Mouse (Mus musculus) c-Kit-positive CD71-positive TER-119-positive erythroid progenitor cells, embryonic 14.5 days (primary cell): ENCODE measurements around the gene Cd63.

ENCODE experiments used
- DNase-seq: peaks from one replicate; pipeline ENCODE4 v3.0.0-alpha.2; 2013; ENCODE audit warnings: low spot score

Cd63 gene

DNA sequence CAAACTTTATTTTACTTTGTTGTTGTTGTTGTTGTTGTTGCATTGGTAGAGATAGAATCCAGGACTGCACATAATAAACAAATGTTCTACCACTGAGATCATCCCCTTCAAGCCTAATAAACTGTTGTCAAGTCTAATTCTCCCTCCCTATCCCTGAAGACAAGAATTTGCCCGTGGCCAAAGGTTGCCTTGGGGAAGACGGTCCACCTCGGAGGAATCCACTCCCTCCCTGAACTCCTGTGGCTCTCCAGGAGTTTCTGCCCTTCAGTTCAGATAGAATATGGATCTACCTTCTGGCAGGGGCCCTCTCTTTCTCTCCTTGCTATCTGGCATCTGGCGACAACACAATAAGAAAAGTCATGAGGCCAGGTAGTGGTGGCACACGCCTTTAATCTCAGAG lies 4.0 kb downstream of the Cd63 start:
- DNase-seq = no peak

DNA sequence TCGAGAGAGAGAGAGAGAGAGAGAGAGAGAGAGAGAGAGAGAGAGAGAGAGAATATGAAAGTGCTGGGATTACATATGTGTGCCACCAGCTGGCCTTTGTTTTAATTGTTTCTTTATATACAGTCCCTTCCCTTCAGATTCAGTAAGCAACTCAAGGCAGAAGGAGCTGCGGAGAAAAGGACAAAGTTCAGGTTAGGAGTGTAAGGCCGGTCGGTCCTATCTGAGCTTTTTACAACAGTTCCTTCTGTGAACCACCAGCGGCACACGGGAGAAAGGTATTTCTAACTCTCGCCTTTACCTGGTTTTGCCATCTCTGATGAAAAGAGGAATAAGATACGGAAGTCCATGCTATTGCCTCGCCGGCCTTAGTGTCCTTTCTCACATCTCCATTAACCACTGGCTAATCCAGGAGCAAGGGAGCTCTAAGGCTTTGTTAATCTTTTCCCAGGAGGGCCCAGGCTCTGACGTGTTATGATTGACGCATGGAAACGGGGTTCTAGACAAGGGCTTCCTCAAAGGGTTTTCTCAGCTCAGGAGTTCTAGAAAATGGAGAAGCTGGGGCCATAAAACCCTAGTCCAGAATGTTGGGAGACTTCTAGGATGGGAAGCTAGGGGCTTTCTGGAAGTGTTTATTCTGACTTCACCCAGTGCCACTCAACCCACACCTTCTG lies 8.1 kb downstream of the Cd63 start:
- DNase-seq = no peak

DNA sequence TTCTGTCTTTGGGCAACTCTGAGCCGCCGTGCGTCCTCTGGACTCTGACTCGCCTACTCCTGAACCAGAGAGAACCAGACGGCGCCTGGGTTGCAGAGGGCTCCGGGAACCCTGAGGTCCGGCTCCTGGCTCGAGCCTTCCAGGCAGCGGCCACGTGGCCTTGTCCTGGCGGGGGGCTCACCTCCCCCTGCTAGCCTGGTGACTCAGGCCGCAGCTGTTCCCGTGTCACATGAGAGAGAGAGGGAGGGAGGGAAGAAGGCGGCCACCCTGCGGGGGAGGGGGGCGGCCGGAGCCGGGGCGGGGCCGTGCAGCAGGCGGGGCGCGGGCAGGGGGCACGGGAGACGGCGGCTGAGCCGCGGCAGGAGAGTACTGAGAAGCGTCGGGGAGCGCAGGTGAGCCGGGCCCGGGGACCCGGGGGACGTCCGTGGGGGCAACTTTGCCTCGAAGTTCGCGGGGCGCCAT lies 8.8 kb downstream of the Cd63 start:
- no peak for DNase-seq

DNA sequence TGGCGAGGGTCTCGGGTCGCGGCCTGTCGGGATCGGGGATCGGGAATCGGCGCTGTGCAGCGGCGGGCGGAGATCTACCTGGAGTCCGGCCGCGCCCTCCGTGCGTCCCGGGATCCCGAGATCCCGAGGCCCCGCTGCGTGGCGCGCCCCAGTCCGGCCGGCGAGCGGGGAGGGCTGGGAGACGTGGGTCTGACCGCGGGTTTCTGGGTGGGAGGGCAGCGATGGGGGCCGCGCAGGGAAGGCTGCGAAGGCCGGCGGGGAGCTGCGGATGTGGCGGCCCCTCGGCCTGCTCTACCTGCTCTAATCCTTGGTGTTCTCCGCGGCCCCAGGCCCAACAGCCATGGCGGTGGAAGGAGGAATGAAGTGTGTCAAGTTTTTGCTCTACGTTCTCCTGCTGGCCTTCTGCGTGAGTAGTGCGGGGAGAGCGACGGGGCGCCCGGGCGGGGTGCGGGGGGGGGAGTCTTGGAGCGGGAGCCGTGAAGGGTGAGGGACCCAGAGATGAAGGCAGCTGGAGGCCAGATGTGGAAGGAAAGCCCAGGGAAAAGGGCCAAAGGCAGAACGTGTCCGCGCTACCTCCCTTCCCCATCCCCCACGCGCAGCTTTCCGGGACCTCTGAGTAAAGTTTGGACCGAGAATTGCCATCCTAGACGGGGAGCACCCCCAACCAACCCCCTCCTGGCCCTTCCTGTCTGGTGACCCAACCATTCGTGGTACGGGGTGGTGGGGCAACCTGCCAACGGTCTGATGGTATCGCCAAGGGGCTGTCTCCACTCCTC lies 9.5 kb downstream of the Cd63 start:
- DNase-seq = no peak

DNA sequence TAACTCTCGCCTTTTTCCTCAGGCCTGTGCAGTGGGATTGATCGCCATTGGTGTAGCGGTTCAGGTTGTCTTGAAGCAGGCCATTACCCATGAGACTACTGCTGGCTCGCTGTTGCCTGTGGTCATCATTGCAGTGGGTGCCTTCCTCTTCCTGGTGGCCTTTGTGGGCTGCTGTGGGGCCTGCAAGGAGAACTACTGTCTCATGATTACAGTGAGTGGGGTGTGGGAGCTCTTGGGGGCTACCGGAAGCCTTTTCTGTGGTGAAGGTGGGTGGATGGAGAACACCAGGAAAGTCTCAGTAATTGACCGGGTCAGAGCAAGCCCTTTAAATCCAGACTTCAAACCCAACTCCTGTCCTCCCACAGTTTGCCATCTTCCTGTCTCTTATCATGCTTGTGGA lies 10.6 kb downstream of the Cd63 start:
- DNase-seq = no peak

DNA sequence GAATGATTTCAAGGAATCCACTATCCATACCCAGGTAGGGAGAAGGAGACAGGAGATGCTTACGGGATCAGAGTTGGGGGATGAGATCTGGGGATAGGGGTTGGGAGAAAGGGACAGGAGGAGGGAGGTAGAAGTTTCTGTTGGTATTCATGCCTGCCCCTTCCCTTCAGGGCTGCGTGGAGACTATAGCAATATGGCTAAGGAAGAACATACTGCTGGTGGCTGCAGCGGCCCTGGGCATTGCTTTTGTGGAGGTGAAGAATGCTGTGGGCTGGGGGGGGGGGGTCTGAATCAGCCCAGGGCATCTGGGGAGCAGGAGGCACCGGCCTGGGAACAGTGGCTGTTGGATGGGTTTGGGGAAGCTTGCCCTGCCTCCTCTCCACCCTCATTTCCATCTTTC lies 11.5 kb downstream of the Cd63 start:
- no peak for DNase-seq

DNA sequence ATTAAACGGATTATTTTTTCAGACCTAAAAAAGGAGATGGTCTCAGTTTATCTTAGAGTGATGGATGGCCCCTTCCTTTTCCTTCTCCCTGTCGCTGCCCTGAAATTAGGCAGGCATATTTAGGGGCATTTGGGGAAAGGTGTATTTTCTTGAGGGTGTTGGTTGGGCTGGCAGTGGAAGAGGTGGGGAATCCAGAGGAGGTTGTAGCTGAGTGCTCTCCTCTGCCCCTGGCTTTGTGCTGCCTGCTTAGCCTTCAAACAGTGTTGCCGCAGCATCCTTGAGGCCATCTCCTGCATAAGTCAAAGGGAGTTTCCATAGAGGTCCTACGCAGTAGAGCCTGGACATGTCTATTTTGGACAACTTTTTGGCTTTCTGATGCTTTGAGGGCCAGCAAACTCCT lies 12.0 kb downstream of the Cd63 start:
- no peak for DNase-seq

GRCm38 (mm10) chr10:128913219-128913618 lies 12.4 kb downstream of the Cd63 start:
- DNase-seq = peak; percentile 73

GRCm38 (mm10) chr10:128913696-128914095 lies 12.9 kb downstream of the Cd63 start:
- DNase-seq = no peak

- DNase-seq = no peak
These were observed 14.8 kb downstream of the Cd63 start for GRCm38 (mm10) chr10:128915550-128915949.

DNA sequence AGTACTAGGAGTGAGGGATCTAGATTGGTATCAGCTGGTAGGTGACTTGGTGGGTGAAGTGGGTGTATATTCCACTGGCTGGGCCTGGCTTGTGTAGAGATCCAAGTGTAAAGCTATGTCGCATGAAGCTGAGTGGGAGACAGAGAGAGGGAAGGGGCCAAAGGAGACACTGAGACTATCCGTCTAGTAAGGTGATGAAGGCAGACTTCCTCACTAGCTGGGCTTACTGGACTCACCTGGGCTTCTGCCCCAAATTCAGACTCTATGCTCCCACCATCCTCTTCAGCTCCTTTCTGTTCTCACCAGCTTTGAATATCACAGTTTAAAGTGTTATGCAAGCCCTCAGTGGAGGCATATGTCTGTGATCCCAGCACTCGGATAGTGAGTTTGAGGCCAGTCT lies 15.9 kb downstream of the Cd63 start:
- no peak for DNase-seq

- no peak for DNase-seq
These were observed 16.6 kb downstream of the Cd63 start for GRCm38 (mm10) chr10:128917400-128917799.

GRCm38 (mm10) chr10:128918246-128918645 lies 17.5 kb downstream of the Cd63 start:
- DNase-seq = no peak

DNA sequence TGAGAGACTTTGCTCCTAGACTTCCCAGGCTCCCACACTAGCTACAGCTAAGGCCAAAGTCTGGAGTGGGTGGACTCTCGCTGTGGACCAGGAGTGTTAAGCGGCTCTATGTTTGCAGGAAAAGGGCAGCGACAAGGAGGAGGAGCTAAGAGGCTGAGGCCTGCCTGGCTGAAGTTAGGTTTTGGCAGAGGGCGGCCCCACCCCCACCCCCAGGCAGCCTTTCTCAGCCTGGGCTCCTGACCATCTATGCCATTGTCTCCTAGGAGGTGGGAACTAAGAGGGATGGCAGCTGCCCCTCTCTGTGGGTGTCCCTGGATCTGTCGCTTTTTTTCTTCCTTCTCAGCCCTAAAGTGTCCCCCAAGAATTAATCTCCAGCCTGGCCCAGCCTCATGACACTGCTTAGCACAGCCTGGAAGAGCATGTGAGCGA lies 18.4 kb downstream of the Cd63 start:
- no peak for DNase-seq

DNA sequence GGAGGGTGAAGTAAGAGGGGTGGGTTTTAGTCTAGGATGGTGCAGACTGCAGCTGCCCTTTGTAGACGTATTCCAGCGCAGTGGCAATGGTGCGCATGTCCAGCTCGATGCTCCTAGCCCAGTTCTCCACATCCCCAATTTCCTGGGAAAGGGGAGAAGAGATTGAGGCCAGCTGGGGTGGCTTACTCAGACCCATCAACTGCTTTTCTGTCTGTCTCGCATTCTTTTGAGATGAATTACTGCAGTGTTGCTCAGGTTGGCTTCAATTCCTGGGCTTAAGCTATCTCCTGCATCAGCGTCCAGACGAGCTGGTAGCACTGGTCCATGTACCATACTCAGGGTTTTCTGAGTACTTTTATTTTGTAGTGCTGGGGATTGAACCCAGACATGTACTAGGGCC lies 19.2 kb downstream of the Cd63 start:
- DNase-seq = no peak

GRCm38 (mm10) chr10:128920736-128921161 lies 20.0 kb downstream of the Cd63 start:
- DNase-seq = no peak

- DNase-seq = no peak
These were observed 20.5 kb downstream of the Cd63 start for GRCm38 (mm10) chr10:128921251-128921650.

DNA sequence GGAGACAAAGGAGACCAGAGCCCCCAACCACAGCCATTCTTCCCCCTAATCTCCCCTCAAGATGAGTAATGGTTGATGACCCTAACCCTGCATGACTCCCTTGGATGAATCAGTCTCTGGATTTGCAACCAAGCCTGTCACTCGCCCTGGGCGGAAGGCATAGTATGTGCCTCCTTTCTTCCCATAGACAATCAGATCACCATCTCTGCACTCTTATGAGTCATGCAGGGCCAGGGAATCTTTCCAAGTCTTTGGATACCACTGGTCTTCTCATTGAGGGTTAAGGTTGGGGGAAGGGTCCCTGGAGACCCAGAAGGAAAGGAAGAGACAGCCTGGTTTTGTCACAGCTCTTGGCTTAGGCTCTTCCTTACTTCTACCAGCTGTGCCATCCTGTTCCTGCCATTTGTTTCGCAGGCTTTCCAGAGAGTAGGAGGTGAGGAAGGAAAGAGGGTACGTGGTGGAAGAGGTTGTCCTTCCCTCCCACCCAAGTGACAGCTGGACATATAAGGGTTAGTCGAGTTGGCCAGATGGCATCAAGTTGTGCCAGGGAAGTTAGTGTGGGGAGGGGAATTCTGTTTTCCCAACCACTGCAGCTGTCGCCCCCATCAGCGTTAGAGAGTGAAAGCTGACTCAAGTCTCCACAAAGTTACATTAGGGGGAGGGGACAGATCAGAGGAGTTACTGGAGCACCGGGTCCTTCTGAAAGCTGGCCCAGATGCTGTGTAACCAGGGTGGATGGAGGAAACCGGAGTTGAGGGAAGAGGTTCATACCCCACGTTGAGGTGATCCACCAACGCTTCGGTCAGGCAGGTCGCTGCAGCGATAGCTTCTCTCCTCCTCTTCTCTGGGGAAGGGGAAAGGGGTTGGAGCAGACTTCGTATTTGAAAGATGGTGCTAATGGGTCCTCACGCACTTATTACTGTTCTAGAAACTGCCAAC lies 21.4 kb downstream of the Cd63 start:
- DNase-seq = no peak

- DNase-seq = no peak
These were observed 21.9 kb downstream of the Cd63 start, which contains the start of gene Rdh5 for GRCm38 (mm10) chr10:128922822-128923012. Gene Rdh5, minus strand, starts transcription at chr10:128922888.

DNA sequence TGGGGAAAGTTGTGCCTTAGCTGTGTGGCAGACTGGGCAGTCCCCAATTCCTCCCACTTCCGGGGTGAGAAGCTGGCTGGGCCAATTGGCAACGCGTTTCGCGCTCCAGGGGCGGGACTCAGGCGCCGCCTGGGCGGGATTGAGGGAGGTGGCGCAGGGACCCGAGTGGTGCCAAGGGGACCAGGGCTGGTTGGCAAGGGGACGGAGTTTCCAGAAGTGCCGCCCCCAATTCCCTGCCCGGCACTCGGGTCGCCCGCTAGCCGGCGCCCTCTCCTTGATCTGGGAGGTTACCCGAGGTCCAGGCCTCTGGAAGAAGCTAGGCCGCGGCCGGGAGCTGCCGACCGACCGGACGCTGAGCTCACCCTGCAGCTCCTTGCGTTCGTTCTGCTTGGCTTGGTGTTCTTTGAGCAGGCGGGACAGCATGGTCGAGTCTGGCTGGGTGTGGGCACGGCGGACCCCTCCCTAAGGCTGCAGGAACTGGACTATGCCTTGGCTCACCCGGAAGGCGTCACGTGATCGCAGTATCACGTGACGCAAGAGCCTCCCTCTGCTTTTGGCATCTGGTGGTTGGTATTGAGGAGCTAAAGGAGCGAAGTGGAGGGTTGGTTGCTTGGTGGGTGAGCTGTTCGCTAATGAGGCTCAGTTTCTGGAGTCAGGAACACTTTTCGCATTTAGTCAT lies 22.4 kb downstream of the Cd63 start:
- DNase-seq = peak; percentile 86

- DNase-seq = no peak
These were observed 23.1 kb downstream of the Cd63 start, which contains the start of gene Bloc1s1 for GRCm38 (mm10) chr10:128923935-128924334. Gene Bloc1s1, minus strand, starts transcription at chr10:128924035.

DNA sequence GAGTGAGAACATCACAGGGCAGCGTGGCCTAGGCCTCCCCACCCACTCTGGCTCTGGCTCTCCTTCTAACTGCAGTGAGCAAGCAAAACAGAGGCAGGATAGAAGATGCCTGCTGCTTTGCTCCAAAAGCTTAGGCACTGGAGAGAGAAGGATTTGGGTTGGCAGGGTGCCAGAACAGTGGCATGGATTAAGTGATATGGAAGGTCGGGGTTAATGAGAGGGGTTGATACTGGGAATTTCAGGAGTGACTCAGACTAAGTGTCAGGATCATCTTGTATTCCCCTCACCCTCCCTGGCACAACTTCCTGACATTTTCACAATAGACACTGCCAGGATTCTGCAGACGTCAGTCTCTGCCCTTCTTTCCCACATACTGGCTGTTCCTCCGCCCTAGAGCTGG lies 27.6 kb downstream of the Cd63 start:
- no peak for DNase-seq
